Mouse (Mus musculus) bone marrow, adult 2 months (tissue): ENCODE results near the gene Wdr86. TPM values are rescaled to one million over a fixed set of nuclear protein-coding genes. Genes with fewer than 3 reads are reported as not detected.

Experiments
- H3K27ac ChIP-seq: fragments of 200-500 bp; 2 replicates; pipeline ENCODE4 v1.5.1; 2012; ENCODE audit warnings: low read depth, mild to moderate bottlenecking, control low read depth, inconsistent platforms, low read length; ENCODE audit not compliant: control insufficient read depth, poor library complexity, insufficient read depth
- H3K4me1 ChIP-seq: fragments of 200-500 bp; 2 replicates; pipeline ENCODE4 v1.6.1; 2011; ENCODE audit warnings: low read length; ENCODE audit not compliant: control insufficient read depth, insufficient read depth
- H3K4me3 ChIP-seq: fragments of 200-500 bp; replicated peaks from 2 replicates; pipeline ENCODE3; 2011; ENCODE audit warnings: mild to moderate bottlenecking, low read depth, low read length, control low read depth; ENCODE audit not compliant: control insufficient read depth
- CTCF ChIP-seq: fragments of 200-500 bp; IDR thresholded peaks from 2 replicates; pipeline ENCODE4 v1.5.1; 2011; ENCODE audit warnings: low read length, control low read depth; ENCODE audit not compliant: control insufficient read depth, insufficient read depth
- POLR2A ChIP-seq: fragments of 200-500 bp; IDR thresholded peaks from 2 replicates; pipeline ENCODE4 v1.6.1; 2011; ENCODE audit warnings: low read depth, mild to moderate bottlenecking, control low read depth, low read length, borderline replicate concordance; ENCODE audit not compliant: control insufficient read depth
- WGBS: fragments of 180-500 bp; shearing (Covaris S2); methylation state at CpG from one replicate; pipeline ENCODE4 v1.1.7; 2018; 5-methylcytosine and 5-hydroxymethylcytosine counted together
- polyA plus RNA-seq: library from polyadenylated mRNA; stranded (reverse); fragments of >200 nt; gene quantifications from 2 replicates; pipeline ENCODE4 v1.2.4, GENCODE M21; 2011; ENCODE audit warnings: low replicate concordance; ENCODE audit not compliant: missing spikeins, insufficient read depth, insufficient read length

Gene Wdr86
- polyA plus RNA-seq, 1 experiment: 9.1 TPM

DNA sequence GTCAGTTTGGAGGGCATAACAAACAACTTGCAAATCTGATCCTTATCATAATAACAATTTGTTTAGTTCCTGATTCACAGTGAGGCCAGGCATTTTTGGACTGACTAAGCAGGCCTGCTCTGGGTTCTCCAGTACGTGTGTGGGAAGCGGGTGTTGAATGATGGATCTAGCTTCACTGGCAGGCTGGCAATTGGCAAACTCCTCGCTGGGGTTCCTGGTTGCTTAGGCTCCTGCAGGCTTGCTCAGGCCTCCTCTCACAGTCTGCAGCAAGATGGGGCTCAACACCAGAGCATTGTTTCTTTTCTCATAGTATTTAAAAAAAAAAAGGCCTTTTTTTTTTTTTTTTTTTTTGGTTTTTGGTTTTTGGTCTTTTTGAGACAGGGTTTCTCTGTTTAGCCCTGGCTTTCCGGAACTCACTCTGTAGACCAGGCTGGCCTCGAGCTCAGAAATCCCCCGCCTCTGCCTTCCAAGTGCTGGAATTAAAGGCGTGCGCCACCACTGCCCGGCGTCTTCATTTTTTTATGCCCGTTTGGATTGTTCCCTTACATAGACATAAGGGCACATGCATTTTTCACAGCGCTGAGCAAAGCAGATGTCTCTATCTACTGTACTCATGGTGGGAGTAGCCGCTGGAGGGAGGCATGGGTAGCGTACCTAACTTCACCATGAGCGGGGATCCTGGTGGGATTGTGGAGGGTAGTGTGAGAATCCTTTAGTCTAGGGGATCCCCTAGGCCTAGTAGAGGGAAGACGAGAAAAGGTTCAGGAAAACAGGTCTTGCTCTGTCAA lies 45.8 kb downstream of the Wdr86 start:
- WGBS: 31% methylated on average over 16 of the region's 16 CpGs
- no peak for TF ChIP-seq POLR2A
- no peak for TF ChIP-seq CTCF
- Histone ChIP-seq H3K4me3 (peak overlapping the region; percentile 63), H3K27ac (peak overlapping the region; percentile 72), H3K4me1 (peaks cover 1% of the 10 kb centered on the region; the same call in 1 of the 2 replicates)

DNA sequence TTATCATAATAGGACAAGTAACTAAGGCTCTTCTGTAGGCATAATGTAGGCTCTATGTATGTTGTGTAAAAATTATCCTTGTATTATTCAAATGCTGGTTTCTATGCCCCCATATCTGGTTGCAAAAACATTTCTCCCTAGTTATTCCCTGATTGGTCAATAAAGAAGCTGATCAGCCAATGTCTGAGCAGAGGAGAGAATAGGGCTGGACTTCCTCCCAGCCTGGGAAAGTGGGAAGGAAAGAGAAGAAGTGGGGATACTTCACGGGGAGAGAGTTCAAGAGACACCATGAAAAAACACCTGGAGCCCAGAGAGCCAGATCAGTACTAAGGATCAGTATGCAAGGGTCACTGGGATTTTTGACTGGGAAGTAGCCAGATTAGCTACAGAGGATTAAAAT lies 49.1 kb downstream of the Wdr86 start:
- TF ChIP-seq POLR2A (no peak), CTCF (no peak)
- no peak overlapping the region for H3K4me3 ChIP-seq
- WGBS: 37% methylated on average over 1 of the region's 1 CpGs
- H3K27ac ChIP-seq: no peak overlapping the region
- H3K4me1 ChIP-seq: no peaks in the 10 kb centered on the region

DNA sequence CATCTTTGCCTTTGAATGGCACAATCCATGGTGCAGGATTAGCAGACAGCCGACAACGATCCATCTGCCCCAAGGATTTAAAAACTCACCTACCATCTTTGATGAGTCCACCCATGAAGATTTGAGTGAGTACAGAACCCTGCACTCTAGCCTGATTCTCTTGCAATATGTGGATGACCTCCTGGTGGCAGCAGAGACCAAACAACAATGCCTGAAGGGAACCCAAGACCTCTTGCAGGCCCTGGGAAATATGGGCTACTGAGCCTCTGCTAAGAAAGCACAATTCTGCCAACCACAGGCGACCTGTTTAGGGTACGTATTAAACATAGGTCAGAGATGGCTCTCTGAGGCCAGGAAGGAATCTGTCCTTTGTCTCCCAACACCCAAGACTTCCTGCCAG lies 56.3 kb downstream of the Wdr86 start:
- WGBS: 21% methylated on average over 4 of the region's 4 CpGs
- Histone ChIP-seq H3K4me1 (no peaks in the 10 kb centered on the region), H3K4me3 (no peak overlapping the region), H3K27ac (no peak overlapping the region)
- TF ChIP-seq CTCF (peak; percentile 82), POLR2A (no peak)

Other genes starting within 250 kb of the Wdr86 start
- not detected in 2 replicates for gene Gbx1, start 203.5 kb downstream of the Wdr86 start, polyA plus RNA-seq
- not detected in 2 replicates for gene Asb10, start 189.7 kb downstream of the Wdr86 start, polyA plus RNA-seq
- gene 4931409K22Rik, start 173.9 kb downstream of the Wdr86 start, polyA plus RNA-seq: 4.7 TPM in 1 of 2 replicates, not detected in the other
- gene Abcf2, start 153.3 kb downstream of the Wdr86 start, polyA plus RNA-seq: 22.9 and 29.1 TPM in 2 replicates
- 8.6 and 20.6 TPM in 2 replicates for gene Chpf2, start 144.0 kb downstream of the Wdr86 start, polyA plus RNA-seq
- gene Smarcd3, start 106.3 kb downstream of the Wdr86 start, polyA plus RNA-seq: 3.4 and 6.1 TPM in 2 replicates
- gene Nub1, start 45.2 kb downstream of the Wdr86 start, polyA plus RNA-seq: 17.7 and 35.7 TPM in 2 replicates
- gene Crygn, start 27.3 kb upstream of the Wdr86 start, polyA plus RNA-seq: 2.2 and 28.5 TPM in 2 replicates
- gene Rheb, start 111.9 kb upstream of the Wdr86 start, polyA plus RNA-seq: 30.4 and 42.3 TPM in 2 replicates